In the genomic region with DNA sequence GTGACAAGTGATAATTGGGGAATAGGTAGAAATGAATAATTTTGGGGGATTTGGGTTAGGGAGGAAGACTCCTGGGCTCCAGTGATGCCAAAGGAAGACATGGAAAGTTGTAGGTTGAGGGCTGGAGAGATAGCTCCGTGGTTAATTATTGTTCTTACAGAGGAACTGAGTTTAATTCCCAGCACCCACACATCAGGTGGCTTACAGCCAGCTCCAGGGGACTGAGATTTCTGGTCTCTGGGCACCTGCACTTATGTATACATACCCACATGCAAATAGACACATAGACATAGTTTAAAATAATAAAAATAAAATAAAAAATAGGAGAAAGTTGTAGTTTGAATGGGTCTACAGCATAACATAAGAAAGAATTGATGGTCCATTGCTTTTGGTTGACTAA, we compare ENCODE assay signal across 26 mouse cellular contexts. TPM values are rescaled to one million over a fixed set of nuclear protein-coding genes. Genes with fewer than 3 reads are reported as not detected.
A peak's percentile ranks its signal among the peaks of the same experiment; 100 is the strongest.
DNase-seq lines count a peak whose midpoint lies in the region; ATAC-seq and TF ChIP-seq lines count a peak whose summit lies in the region.
"Had no signal": no experiment of that assay in that cellular context is flagged by ENCODE, and none has a peak within 500 bp of the region (broad histone marks: within the 10 kb centered on the region; RNA-seq: fewer than 3 reads in every experiment).

No protein-coding gene starts in this region.

- H3K4me3 ChIP-seq in liver, adult 2 months (ENCODE audit: insufficient read depth, low read depth, low read length): no peak overlapping the region
- no peak overlapping the region for H3K4me3 ChIP-seq in liver, embryonic 12.5 days
- H3K4me3 ChIP-seq in brown adipose tissue, adult 24 weeks (ENCODE audit: insufficient read depth, low read depth, low read length): no peak overlapping the region
- H3K4me3 ChIP-seq: embryonic facial prominence, embryonic 13.5 days; embryonic facial prominence, embryonic 15.5 days; erythroblast, embryonic 14.5 days; forebrain, embryonic 10.5 days; forebrain, embryonic 12.5 days had no signal

- ATAC-seq in liver, embryonic 12.5 days: no peak
- ATAC-seq in megakaryocyte, adult 5-6 weeks (ENCODE audit: poor library complexity, severe bottlenecking): no peak
- ATAC-seq: activated CD4-positive, CD25-positive, alpha-beta regulatory T cell, adult 4 months; forebrain, embryonic 14.5 days; forebrain, embryonic 16.5 days; Patski had no signal

- H3K4me2 ChIP-seq in liver, embryonic 12.5 days: no peak overlapping the region
- H3K4me2 ChIP-seq: embryonic facial prominence, embryonic 13.5 days; embryonic facial prominence, embryonic 15.5 days; forebrain, embryonic 12.5 days had no signal

- H3K9ac ChIP-seq in liver, adult 2 months (ENCODE audit: low read depth, low read length): no peak overlapping the region
- H3K9ac ChIP-seq in liver, embryonic 12.5 days: no peak overlapping the region
- H3K9ac ChIP-seq: embryonic facial prominence, embryonic 13.5 days; embryonic facial prominence, embryonic 15.5 days; forebrain, embryonic 12.5 days had no signal

- H3K27me3 ChIP-seq in liver, adult 2 months (ENCODE audit: control insufficient read depth, insufficient read depth, low read length): no peaks in the 10 kb centered on the region
- no peaks in the 10 kb centered on the region for H3K27me3 ChIP-seq in liver, embryonic 12.5 days (replicated peaks)
- H3K27me3 ChIP-seq: embryonic facial prominence, embryonic 13.5 days; embryonic facial prominence, embryonic 15.5 days; forebrain, embryonic 12.5 days; Patski had no signal

- H3K36me3 ChIP-seq in liver, adult 2 months (ENCODE audit: control insufficient read depth, insufficient read depth, low read length): peaks cover 5% of the 10 kb centered on the region
- peaks cover 44% of the 10 kb centered on the region for H3K36me3 ChIP-seq in liver, embryonic 12.5 days
- H3K36me3 ChIP-seq: forebrain, embryonic 12.5 days had no signal

- peaks cover 10% of the 10 kb centered on the region for H3K4me1 ChIP-seq in liver, adult 2 months (ENCODE audit: control insufficient read depth, insufficient read depth, low read length)
- H3K4me1 ChIP-seq in liver, embryonic 12.5 days: peaks cover 34% of the 10 kb centered on the region
- H3K4me1 ChIP-seq in brown adipose tissue, adult 24 weeks (ENCODE audit: control insufficient read depth, insufficient read depth, insufficient read length, low read length): peaks cover 21% of the 10 kb centered on the region

- no peak for TF ChIP-seq POLR2A in liver, adult 2 months (IDR thresholded peaks at IDR 0.05; ENCODE audit: extremely low read depth, insufficient read depth, low read length)

- WGBS in liver, adult 2 months: 48% methylated on average over 1 of the region's 1 CpGs
- WGBS in liver, embryonic 12.5 days (ENCODE audit: insufficient replicate concordance): 54% methylated on average over 1 of the region's 1 CpGs

- peak; percentile 81 for DNase-seq in heart, adult 11 months
- DNase-seq in heart, adult 9 months (ENCODE audit: low spot score in 2 of 2): no peak
- no peak for DNase-seq in liver, adult 2 months (ENCODE audit: extremely low read depth, low read depth, low spot score)
- DNase-seq: adrenal gland, adult 8-10 months; adrenal gland, postnatal 14 days; adrenal gland, postnatal 36 days; cerebellum, adult 11 months; cerebellum, adult 18-20 months; cerebellum, adult 8-10 months; cerebellum, adult 9-11 months; cerebellum, postnatal 14 days; cerebellum, postnatal 36 days; embryo, embryonic 11 days had no signal

- no peak for TF ChIP-seq CTCF in liver, adult 2 months (IDR thresholded peaks at IDR 0.05; ENCODE audit: low read depth, low read length)

- H3K79me2 ChIP-seq in liver, adult 2 months (ENCODE audit: control insufficient read depth, insufficient read depth, low read length): peaks cover 42% of the 10 kb centered on the region

- no peaks in the 10 kb centered on the region for H3K9me3 ChIP-seq in liver, embryonic 12.5 days (replicated peaks)
- H3K9me3 ChIP-seq: embryonic facial prominence, embryonic 15.5 days; forebrain, embryonic 12.5 days; G1E had no signal

- peak overlapping the region; percentile 21; the same call in 1 of the 2 replicates for H3K27ac ChIP-seq in liver, adult 2 months (replicated peaks; ENCODE audit: insufficient read depth, low read depth, low read length)
- H3K27ac ChIP-seq in liver, embryonic 12.5 days: no peak overlapping the region
- H3K27ac ChIP-seq in brown adipose tissue, adult 24 weeks (replicated peaks; ENCODE audit: low read depth, low read length): 0 out of 2 replicates have a peak overlapping the region, but pooled peaks have one; percentile 25
- H3K27ac ChIP-seq: embryonic facial prominence, embryonic 13.5 days; embryonic facial prominence, embryonic 15.5 days; forebrain, embryonic 10.5 days; forebrain, embryonic 12.5 days had no signal

RNA-seq across cellular contexts. Expression of a gene that starts 6.6 kb away (rescaled TPM):
- total RNA-seq in liver, adult 2 months (2014; rRNA removed): 6.0 and 10.7 TPM in 2 replicates
- 12.3 and 17.0 TPM in 2 replicates for polyA plus RNA-seq in liver, adult 2 months (2012; rRNA removed)
- 35.9 and 42.2 TPM in 2 replicates for polyA plus RNA-seq in liver, embryonic 12.5 days (2016; fragmentation: Nextera tagmentation; extraction: Ambion mirVana)
- polyA plus RNA-seq in brown adipose tissue, adult 24 weeks (2012; ENCODE audit: insufficient read depth, insufficient read length, missing spikeins): 39.6 and 39.8 TPM in 2 replicates
- 226 and 236 TPM in 2 replicates for total RNA-seq in megakaryocyte, adult 5-6 weeks (2015)
- total RNA-seq in megakaryocyte, adult 5-6 weeks (2017): 56.9 and 75.4 TPM in 2 replicates
